Mouse (Mus musculus) brown adipose tissue, adult 24 weeks (tissue): ENCODE measurements around the gene Nfia. TPM values are rescaled to one million over a fixed set of nuclear protein-coding genes. Genes with fewer than 3 reads are reported as not detected.

ENCODE experiments used
- H3K27ac ChIP-seq: fragments of 200-500 bp; replicated peaks from 2 replicates; pipeline ENCODE4 v1.5.1; 2012; ENCODE audit warnings: low read depth, mild to moderate bottlenecking, low read length
- H3K4me1 ChIP-seq: fragments of 200-500 bp; 2 replicates; pipeline ENCODE4 v1.6.1; 2012; ENCODE audit warnings: low read length, mixed read lengths; ENCODE audit not compliant: control insufficient read depth, insufficient read depth, insufficient read length
- H3K4me3 ChIP-seq: fragments of 200-500 bp; 2 replicates; pipeline ENCODE4 v1.5.1; 2012; ENCODE audit warnings: low read depth, mild to moderate bottlenecking, low read length, moderate library complexity; ENCODE audit not compliant: insufficient read depth
- polyA plus RNA-seq: library from polyadenylated mRNA; stranded (reverse); fragments of >200 nt; gene quantifications from 2 replicates; pipeline ENCODE4 v1.2.4, GENCODE M21; 2012; ENCODE audit not compliant: missing spikeins, insufficient read depth, insufficient read length

Gene Nfia
- polyA plus RNA-seq, 1 experiment = 74.8 TPM

- H3K27ac ChIP-seq = peak overlapping the region; percentile 49
These were observed 324.6 kb downstream of the Nfia start for GRCm38 (mm10) chr4:98097013-98097566.

GRCm38 (mm10) chr4:98098663-98099062, 326.1 kb downstream of the Nfia start:
- Histone ChIP-seq H3K4me1 (peaks cover 33% of the 10 kb centered on the region), H3K4me3 (no peak overlapping the region), H3K27ac (peak overlapping the region; percentile 16; the same call in 1 of the 2 replicates)

More at GRCm38 (mm10) chr4:98097013-98097566, 324.6 kb downstream of the Nfia start:
- no peak overlapping the region for H3K4me3 ChIP-seq
- H3K4me1 ChIP-seq = peaks cover 39% of the 10 kb centered on the region

GRCm38 (mm10) chr4:98099433-98099832, 326.9 kb downstream of the Nfia start:
- H3K4me1 ChIP-seq = peaks cover 31% of the 10 kb centered on the region
- H3K4me3 ChIP-seq = no peak overlapping the region
- H3K27ac ChIP-seq = no peak overlapping the region

- H3K4me1 ChIP-seq = peaks cover 36% of the 10 kb centered on the region
- peak overlapping the region; percentile 87 for H3K27ac ChIP-seq
- no peak overlapping the region for H3K4me3 ChIP-seq
These were observed 328.9 kb downstream of the Nfia start for GRCm38 (mm10) chr4:98101153-98102096.

GRCm38 (mm10) chr4:98102625-98103336, 330.2 kb downstream of the Nfia start:
- H3K4me1 ChIP-seq = peaks cover 36% of the 10 kb centered on the region
- peak overlapping the region; percentile 91 for H3K27ac ChIP-seq
- peak overlapping the region; percentile 30 for H3K4me3 ChIP-seq

GRCm38 (mm10) chr4:98103337-98103666, 330.8 kb downstream of the Nfia start:
- Histone ChIP-seq H3K4me1 (peaks cover 39% of the 10 kb centered on the region), H3K4me3 (no peak overlapping the region), H3K27ac (peak overlapping the region; percentile 91)

- H3K4me3 ChIP-seq = no peak overlapping the region
- peaks cover 44% of the 10 kb centered on the region for H3K4me1 ChIP-seq
- peak overlapping the region; percentile 91 for H3K27ac ChIP-seq
These were observed 331.6 kb downstream of the Nfia start for GRCm38 (mm10) chr4:98104161-98104560.

GRCm38 (mm10) chr4:98104911-98105702, 332.6 kb downstream of the Nfia start:
- peak overlapping the region; percentile 91 for H3K27ac ChIP-seq
- no peak overlapping the region for H3K4me3 ChIP-seq
- peaks cover 45% of the 10 kb centered on the region for H3K4me1 ChIP-seq

GRCm38 (mm10) chr4:98105971-98106370, 333.4 kb downstream of the Nfia start:
- Histone ChIP-seq H3K4me3 (peak overlapping the region; percentile 11; the same call in 1 of the 2 replicates), H3K27ac (peak overlapping the region; percentile 91), H3K4me1 (peaks cover 45% of the 10 kb centered on the region)

GRCm38 (mm10) chr4:98106445-98107092, 334.0 kb downstream of the Nfia start:
- Histone ChIP-seq H3K27ac (peak overlapping the region; percentile 89), H3K4me3 (peak overlapping the region; percentile 11; the same call in 1 of the 2 replicates), H3K4me1 (peaks cover 43% of the 10 kb centered on the region)

- peaks cover 39% of the 10 kb centered on the region for H3K4me1 ChIP-seq
- H3K4me3 ChIP-seq = no peak overlapping the region
- peak overlapping the region; percentile 89 for H3K27ac ChIP-seq
These were observed 334.5 kb downstream of the Nfia start for GRCm38 (mm10) chr4:98107093-98107453.

- no peak overlapping the region for H3K4me3 ChIP-seq
- peak overlapping the region; percentile 89 for H3K27ac ChIP-seq
- peaks cover 35% of the 10 kb centered on the region for H3K4me1 ChIP-seq
These were observed 335.6 kb downstream of the Nfia start for GRCm38 (mm10) chr4:98107936-98108675.

- Histone ChIP-seq H3K4me1 (peaks cover 32% of the 10 kb centered on the region), H3K27ac (peak overlapping the region; percentile 52), H3K4me3 (no peak overlapping the region)
These were observed 336.1 kb downstream of the Nfia start for GRCm38 (mm10) chr4:98108676-98109016.

- Histone ChIP-seq H3K27ac (peak overlapping the region; percentile 52), H3K4me1 (peaks cover 28% of the 10 kb centered on the region), H3K4me3 (no peak overlapping the region)
These were observed 336.5 kb downstream of the Nfia start for GRCm38 (mm10) chr4:98109064-98109463.
